Mouse (Mus musculus): ENCODE measurements around the gene Spag16.

- no peak for TF ChIP-seq CTCF (IDR thresholded peaks at IDR 0.05; ENCODE audit: extremely low read depth, insufficient read length, insufficient replicate concordance, low read depth, low read length)
- no peak for TF ChIP-seq POLR2A (IDR thresholded peaks at IDR 0.05; ENCODE audit: low read depth, low read length)
Measured at GRCm38 (mm10) chr1:70479864-70480263, 653.1 kb downstream of the Spag16 start.

Measured in small intestine, adult 2 months (tissue).